Mouse (Mus musculus): ENCODE data around the gene Tagln.

Gene Tagln

GRCm38 (mm10) chr9:45935628-45936210 is at the start of gene Tagln:
Gene Tagln, minus strand, starts transcription at chr9:45936058.
- ChIA-PET CTCF (interaction anchor here in 1 of 4 experiments (1.8 kb wide), 1 partner anchor 25 kb away, joined by 5 read pairs; no protein-coding TSS in a partner anchor), POLR2A (interaction anchor here in 1 of 4 experiments (3.8 kb wide), 1 partner anchor 19 kb away, joined by 20 read pairs; the partner anchor contains the start of gene Sidt2)

GRCm38 (mm10) chr9:45985229-45985567 is 49.3 kb upstream of the Tagln start:
- ChIA-PET CTCF (interaction anchor here in 1 of 4 experiments (1.0 kb wide), 1 partner anchor 245 kb away, joined by 4 read pairs; no protein-coding TSS in a partner anchor), POLR2A (interaction anchor here in 3 of 4 experiments (0.8 to 2.0 kb wide), 17 partner anchors 9 to 1544 kb away, joined by 3 to 12 read pairs (median 3); partner anchors contain the start of genes Bud13 (in 1 of the 3), Cadm1 (in 1 of the 3), Pafah1b2 (in 1 of the 3) and Pcsk7 (in 1 of the 3))

- POLR2A ChIA-PET, result interaction anchor here in 3 of 4 experiments (0.6 to 2.0 kb wide), 23 partner anchors 9 to 1545 kb away, joined by 3 to 12 read pairs (median 3); partner anchors contain the start of genes Bud13 (in 1 of the 3), Cadm1 (in 1 of the 3), Pafah1b2 (in 1 of the 3) and Pcsk7 (in 1 of the 3)
- CTCF ChIA-PET, result interaction anchor here in 3 of 4 experiments (0.7 to 1.2 kb wide), 3 partner anchors 10 to 849 kb away, joined by 3 to 5 read pairs (median 4); no protein-coding TSS in a partner anchor
Observed at GRCm38 (mm10) chr9:45984409-45985228, 48.8 kb upstream of the Tagln start.

- ChIA-PET POLR2A (interaction anchor here in 3 of 4 experiments (0.6 to 2.0 kb wide), 18 partner anchors 9 to 1546 kb away, joined by 3 to 12 read pairs (median 3); partner anchors contain the start of genes Cadm1 (in 1 of the 3), Pcsk7 (in 1 of the 3), Rnf214 (in 1 of the 3) and Sidt2 (in 1 of the 3)), CTCF (interaction anchor here in 3 of 4 experiments (0.7 to 1.2 kb wide), 3 partner anchors 9 to 849 kb away, joined by 3 to 5 read pairs (median 4); no protein-coding TSS in a partner anchor)
Observed at GRCm38 (mm10) chr9:45983676-45984408, 48.0 kb upstream of the Tagln start.

GRCm38 (mm10) chr9:45981331-45981730 is 45.5 kb upstream of the Tagln start:
- ChIA-PET POLR2A (interaction anchor here in 1 of 4 experiments (0.6 to 1.8 kb wide), 3 partner anchors 26 to 302 kb away, joined by 3 to 6 read pairs (median 4); partner anchors contain the start of genes Bud13 and Sidt2), CTCF (interaction anchor here in 2 of 4 experiments (0.6 kb wide), 4 partner anchors 36 to 265 kb away, joined by 3 to 7 read pairs (median 4); no protein-coding TSS in a partner anchor)

GRCm38 (mm10) chr9:45980611-45981010 is 44.8 kb upstream of the Tagln start:
- CTCF ChIA-PET, result interaction anchor here in 1 of 4 experiments (0.6 kb wide), 3 partner anchors 35 to 226 kb away, joined by 3 to 4 read pairs (median 3); no protein-coding TSS in a partner anchor

GRCm38 (mm10) chr9:45979778-45980177 is 43.9 kb upstream of the Tagln start:
- CTCF ChIA-PET, result no interaction called here
- POLR2A ChIA-PET, result interaction anchor here in 2 of 4 experiments (0.7 kb wide), 2 partner anchors 20 to 58 kb away, joined by 3 to 6 read pairs; no protein-coding TSS in a partner anchor

More at GRCm38 (mm10) chr9:45980611-45981010, 44.8 kb upstream of the Tagln start:
- POLR2A ChIA-PET, result interaction anchor here in 2 of 4 experiments (0.6 to 1.8 kb wide), 4 partner anchors 26 to 302 kb away, joined by 3 to 6 read pairs (median 4); partner anchors contain the start of genes Bud13 (in 1 of the 2) and Sidt2 (in 1 of the 2)

- POLR2A ChIA-PET, result interaction anchor here in 2 of 4 experiments (0.9 to 1.2 kb wide), 2 partner anchors 10 to 23 kb away, joined by 3 to 4 read pairs; no protein-coding TSS in a partner anchor
- CTCF ChIA-PET, result interaction anchor here in 1 of 4 experiments (0.5 kb wide), 1 partner anchor 119 kb away, joined by 4 read pairs; no protein-coding TSS in a partner anchor
Observed at GRCm38 (mm10) chr9:45976884-45977283, 41.0 kb upstream of the Tagln start.

GRCm38 (mm10) chr9:45963577-45963976 is 27.7 kb upstream of the Tagln start:
- POLR2A ChIA-PET, result interaction anchor here (0.5 to 4.5 kb wide), 7 partner anchors 8 to 319 kb away, joined by 3 to 39 read pairs (median 4); partner anchors contain the start of genes Sidt2 (in 3 of the 4) and Bud13 (in 1 of the 4)
- CTCF ChIA-PET, result no interaction called here

- ChIA-PET CTCF (interaction anchor here in 1 of 4 experiments (0.6 to 0.8 kb wide), 2 partner anchors 330 to 366 kb away, joined by 4 to 5 read pairs; no protein-coding TSS in a partner anchor), POLR2A (interaction anchor here in 2 of 4 experiments (0.6 to 1.6 kb wide), 5 partner anchors 8 to 17 kb away, joined by 3 to 7 read pairs (median 3); no protein-coding TSS in a partner anchor)
Observed at GRCm38 (mm10) chr9:45961855-45962254, 26.0 kb upstream of the Tagln start.

GRCm38 (mm10) chr9:45959661-45960060 is 23.8 kb upstream of the Tagln start:
- POLR2A ChIA-PET, result interaction anchor here in 3 of 4 experiments (0.5 to 2.0 kb wide), 6 partner anchors 15 to 662 kb away, joined by 3 to 9 read pairs (median 4); no protein-coding TSS in a partner anchor

GRCm38 (mm10) chr9:45958851-45959250 is 23.0 kb upstream of the Tagln start:
- ChIA-PET POLR2A (interaction anchor here in 3 of 4 experiments (0.5 to 2.0 kb wide), 3 partner anchors 17 to 663 kb away, joined by 3 to 9 read pairs (median 4); no protein-coding TSS in a partner anchor), CTCF (interaction anchor here in 3 of 4 experiments (0.6 to 1.3 kb wide), 3 partner anchors 17 to 61 kb away, joined by 3 to 4 read pairs (median 4); partner anchors contain the start of gene Pcsk7 (in 1 of the 3))

More at GRCm38 (mm10) chr9:45959661-45960060, 23.8 kb upstream of the Tagln start:
- CTCF ChIA-PET, result interaction anchor here in 1 of 4 experiments (0.6 kb wide), 1 partner anchor 167 kb away, joined by 3 read pairs; no protein-coding TSS in a partner anchor

- ChIA-PET POLR2A (interaction anchor here in 1 of 4 experiments (0.5 to 5.9 kb wide), 4 partner anchors 7 to 280 kb away, joined by 4 to 39 read pairs (median 8); no protein-coding TSS in a partner anchor), CTCF (interaction anchor here in 2 of 4 experiments (0.8 to 1.3 kb wide), 2 partner anchors 52 to 1304 kb away, joined by 3 read pairs; partner anchors contain the start of gene Pcsk7 (in 1 of the 2))
Observed at GRCm38 (mm10) chr9:45958023-45958670, 22.3 kb upstream of the Tagln start.

- ChIA-PET CTCF (interaction anchor here in 3 of 4 experiments (0.6 to 2.5 kb wide), 6 partner anchors 9 to 375 kb away, joined by 3 to 11 read pairs (median 4); partner anchors contain the start of gene Bud13 (in 1 of the 3)), POLR2A (interaction anchor here (0.5 to 6.5 kb wide), 28 partner anchors 9 to 606 kb away, joined by 3 to 88 read pairs (median 4); partner anchors contain the start of genes Bud13 (in 1 of the 4), Tagln (in 1 of the 4) and Zpr1 (in 1 of the 4))
Observed at GRCm38 (mm10) chr9:45955107-45955963, 19.5 kb upstream of the Tagln start, which contains the start of gene Sidt2. Gene Sidt2, minus strand, starts transcription at chr9:45955258.
